Mouse (Mus musculus): ENCODE results near the gene Phldb3. TPM values are rescaled to one million over a fixed set of nuclear protein-coding genes. Genes with fewer than 3 reads are reported as not detected.
A peak's percentile ranks its signal among the peaks of the same experiment; 100 is the strongest.
"Not testable (repeated sequence)": the region's sequence is repeated elsewhere in the genome, so short reads cannot be mapped to it uniquely, and the experiment has no call there.

The Phldb3 gene
- polyA plus RNA-seq, 1 experiment from 2014 or later, result 0.47 TPM

- DNase-seq (ENCODE audit: low spot score), result no peak
These were observed 16.2 kb upstream of the Phldb3 start for GRCm38 (mm10) chr7:24594309-24594803.

GRCm38 (mm10) chr7:24595464-24595863 lies 15.1 kb upstream of the Phldb3 start:
- no peak for DNase-seq (ENCODE audit: low spot score)

- DNase-seq (ENCODE audit: low spot score), result no peak
These were observed 12.4 kb upstream of the Phldb3 start for GRCm38 (mm10) chr7:24598121-24598520.

- no peak for DNase-seq (ENCODE audit: low spot score)
These were observed 11.1 kb upstream of the Phldb3 start for GRCm38 (mm10) chr7:24599211-24600067.

- DNase-seq (ENCODE audit: low spot score), result peak; percentile 94
These were observed 9.5 kb upstream of the Phldb3 start for GRCm38 (mm10) chr7:24600941-24601597.

GRCm38 (mm10) chr7:24605561-24605960 lies 5.0 kb upstream of the Phldb3 start:
- no peak for DNase-seq (ENCODE audit: low spot score)

- no peak for DNase-seq (ENCODE audit: low spot score)
These were observed 4.5 kb upstream of the Phldb3 start for GRCm38 (mm10) chr7:24606046-24606445.

GRCm38 (mm10) chr7:24608017-24608416 lies 2.5 kb upstream of the Phldb3 start:
- DNase-seq (ENCODE audit: low spot score), result peak; percentile 91

- DNase-seq (ENCODE audit: low spot score), result peak; percentile 82
These were observed 2.0 kb upstream of the Phldb3 start for GRCm38 (mm10) chr7:24608561-24608960.

- DNase-seq (ENCODE audit: low spot score), result peak; percentile 95
These were observed 424 bp downstream of the Phldb3 start for GRCm38 (mm10) chr7:24610879-24611494.

- DNase-seq (ENCODE audit: low spot score), result no peak
These were observed 1.1 kb downstream of the Phldb3 start for GRCm38 (mm10) chr7:24611709-24612108.

- DNase-seq (ENCODE audit: low spot score), result no peak
These were observed 1.8 kb downstream of the Phldb3 start for GRCm38 (mm10) chr7:24612308-24612910.

GRCm38 (mm10) chr7:24614816-24615215 lies 4.3 kb downstream of the Phldb3 start:
- DNase-seq (ENCODE audit: low spot score), result no peak

- DNase-seq (ENCODE audit: low spot score), result no peak
These were observed 7.2 kb downstream of the Phldb3 start for GRCm38 (mm10) chr7:24617763-24618162.

- DNase-seq (ENCODE audit: low spot score), result not testable (repeated sequence)
These were observed 7.8 kb downstream of the Phldb3 start for GRCm38 (mm10) chr7:24618374-24618773.

GRCm38 (mm10) chr7:24619671-24620397 lies 9.3 kb downstream of the Phldb3 start:
- DNase-seq (ENCODE audit: low spot score), result no peak

GRCm38 (mm10) chr7:24621193-24621592 lies 10.6 kb downstream of the Phldb3 start:
- DNase-seq (ENCODE audit: low spot score), result no peak

- no peak for DNase-seq (ENCODE audit: low spot score)
These were observed 12.4 kb downstream of the Phldb3 start for GRCm38 (mm10) chr7:24622967-24623366.

- peak; percentile 88 for DNase-seq (ENCODE audit: low spot score)
These were observed 18.4 kb downstream of the Phldb3 start for GRCm38 (mm10) chr7:24628685-24629610.

GRCm38 (mm10) chr7:24629672-24630071 lies 19.1 kb downstream of the Phldb3 start:
- DNase-seq (ENCODE audit: low spot score), result no peak
